Mouse (Mus musculus) fibroblast of lung, adult 2 months (primary cell): ENCODE measurements at regions not wholly inside any gene's neighbourhood (a gene's known extent, or its start where the extent isn't known, plus 50 kb on each side); places are given as distances from the start of the nearest gene placed in this dataset.

Source experiments
- DNase-seq: peaks from one replicate; pipeline ENCODE4 v3.0.0-alpha.2; 2011; ENCODE audit warnings: low read depth

DNA sequence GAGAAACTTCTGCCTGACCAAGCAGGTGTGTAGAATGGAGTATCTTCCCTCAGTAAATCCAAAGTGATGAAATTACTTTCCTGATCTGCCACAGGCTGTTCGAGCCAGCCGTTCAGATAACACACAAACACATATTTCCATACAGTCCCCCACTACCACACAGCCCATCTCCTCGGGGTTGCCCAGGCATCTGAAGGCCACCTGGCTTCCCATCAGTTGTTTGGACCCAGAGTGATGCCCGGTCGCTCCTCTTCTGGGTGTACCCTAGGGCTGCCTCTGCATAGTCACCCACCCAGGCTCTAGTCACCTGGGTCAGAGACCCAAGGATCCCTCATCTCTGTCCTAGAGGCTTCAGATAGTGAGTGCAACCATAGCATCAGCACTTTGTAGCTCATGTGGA, 107.9 kb downstream of the CK137956 start:
- DNase-seq: no peak

DNA sequence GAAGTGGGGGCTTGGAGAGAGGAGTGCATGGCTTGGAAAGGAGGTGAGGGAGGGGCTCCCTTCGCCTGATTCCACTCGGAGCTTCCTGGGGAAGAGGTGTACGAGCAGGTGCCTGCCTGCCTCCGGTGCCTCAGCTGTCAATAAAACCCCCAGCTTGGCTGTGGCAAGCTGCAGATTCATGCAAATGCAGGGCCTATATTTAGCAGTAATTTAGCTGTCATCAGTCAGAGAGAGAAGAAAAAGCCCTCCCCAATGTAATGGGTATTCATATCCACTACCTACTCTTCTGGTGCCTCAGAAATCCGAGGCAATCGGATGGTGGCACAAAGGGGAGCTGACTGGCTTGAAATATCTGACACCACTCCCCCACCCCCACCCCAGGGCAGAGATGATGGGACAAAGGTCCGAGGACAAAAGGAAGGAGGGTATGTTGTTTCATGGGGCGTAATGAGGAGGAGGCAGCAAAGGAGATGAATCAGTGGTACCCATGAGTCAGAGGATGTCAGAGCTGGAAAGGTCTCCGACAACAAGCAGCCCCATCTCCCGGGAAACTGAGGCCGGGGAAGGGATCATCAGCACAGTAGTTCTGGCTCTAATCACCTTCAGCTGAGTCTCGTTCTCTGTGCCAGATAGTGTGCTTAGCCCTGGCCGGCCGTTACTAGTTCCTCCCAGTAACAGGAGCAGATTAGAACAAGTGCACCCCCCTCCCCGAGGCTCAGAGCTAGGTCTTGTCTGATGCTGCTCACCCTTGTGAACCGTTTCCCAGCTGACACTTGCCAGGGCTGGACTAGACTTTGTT, 109.2 kb downstream of the CK137956 start:
- DNase-seq: no peak

DNA sequence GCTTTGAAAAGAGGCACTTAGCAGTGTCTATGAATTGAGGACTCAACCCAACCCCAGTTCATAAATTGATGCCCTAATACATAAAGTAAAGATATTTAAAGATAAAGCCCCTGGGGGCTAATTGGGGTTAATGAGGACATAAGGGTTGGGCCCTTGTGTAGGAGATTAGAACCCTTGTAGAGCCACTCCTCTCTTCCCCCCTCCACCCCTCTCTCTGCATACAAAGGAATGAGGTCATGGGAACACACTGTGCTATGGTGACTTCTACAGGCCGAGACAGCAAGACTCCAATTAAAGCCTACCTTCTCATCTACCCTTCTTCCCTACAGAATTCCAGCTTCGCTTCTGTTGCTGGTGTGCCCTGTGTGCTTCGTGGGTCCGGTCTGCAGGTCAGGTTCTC, 110.5 kb downstream of the CK137956 start:
- DNase-seq: no peak

DNA sequence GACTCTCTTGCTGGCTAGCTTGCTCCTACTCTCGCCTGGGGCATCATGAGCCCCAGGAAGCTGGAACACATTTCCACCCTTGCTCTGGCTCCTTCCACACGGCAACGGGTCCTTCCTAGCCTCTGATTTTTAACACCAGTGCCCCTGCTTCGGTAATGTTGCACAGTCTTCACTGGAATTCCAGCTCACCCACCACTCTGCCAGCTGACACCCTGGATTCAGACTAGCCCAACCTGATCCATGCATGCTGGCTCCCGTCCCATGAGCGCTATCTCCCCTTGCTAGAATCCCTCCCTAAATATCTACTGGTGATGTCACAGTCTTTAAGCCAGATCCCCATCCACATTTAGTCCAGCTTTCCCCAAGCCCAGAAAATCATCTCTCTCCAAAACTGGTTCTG, 111.2 kb downstream of the CK137956 start:
- no peak for DNase-seq

DNA sequence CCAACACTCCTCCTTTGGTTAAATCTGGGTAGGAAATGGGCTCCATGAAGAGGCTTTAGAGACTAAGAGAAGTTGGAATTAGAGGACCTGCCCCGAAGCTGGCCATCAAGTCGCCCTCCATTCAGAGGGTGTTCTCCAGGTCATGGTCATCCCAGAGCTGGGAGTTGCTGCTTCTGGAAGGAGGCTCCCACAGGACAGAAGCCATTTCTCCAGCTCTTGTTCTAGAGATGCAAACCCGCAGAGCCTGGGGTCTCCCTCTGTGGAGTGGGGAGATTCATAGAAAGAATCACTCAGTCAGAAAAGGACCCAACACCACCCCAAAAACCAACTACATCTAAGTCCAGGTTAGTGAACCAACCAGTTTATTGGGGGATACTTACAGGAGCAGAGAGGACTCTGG, 112.2 kb downstream of the CK137956 start:
- no peak for DNase-seq

DNA sequence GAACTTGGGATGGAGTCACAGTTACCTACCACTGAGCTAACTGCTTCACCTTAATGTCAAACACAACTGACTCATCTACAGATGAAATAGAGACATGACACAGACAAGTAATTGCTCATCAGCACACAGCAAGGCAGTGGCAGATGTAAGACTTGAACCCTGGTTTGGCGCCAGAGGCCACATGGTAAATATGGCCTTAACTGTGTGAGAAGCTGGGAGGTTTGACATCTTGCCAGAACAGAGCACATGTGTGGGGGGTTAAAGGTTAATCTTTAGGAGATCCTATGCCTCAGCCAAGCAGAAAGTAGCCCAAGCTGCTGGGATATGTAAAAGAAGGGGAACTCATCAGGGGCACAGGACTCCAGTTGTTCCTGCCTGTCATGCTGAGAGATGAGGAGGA, 114.9 kb downstream of the CK137956 start:
- no peak for DNase-seq

DNA sequence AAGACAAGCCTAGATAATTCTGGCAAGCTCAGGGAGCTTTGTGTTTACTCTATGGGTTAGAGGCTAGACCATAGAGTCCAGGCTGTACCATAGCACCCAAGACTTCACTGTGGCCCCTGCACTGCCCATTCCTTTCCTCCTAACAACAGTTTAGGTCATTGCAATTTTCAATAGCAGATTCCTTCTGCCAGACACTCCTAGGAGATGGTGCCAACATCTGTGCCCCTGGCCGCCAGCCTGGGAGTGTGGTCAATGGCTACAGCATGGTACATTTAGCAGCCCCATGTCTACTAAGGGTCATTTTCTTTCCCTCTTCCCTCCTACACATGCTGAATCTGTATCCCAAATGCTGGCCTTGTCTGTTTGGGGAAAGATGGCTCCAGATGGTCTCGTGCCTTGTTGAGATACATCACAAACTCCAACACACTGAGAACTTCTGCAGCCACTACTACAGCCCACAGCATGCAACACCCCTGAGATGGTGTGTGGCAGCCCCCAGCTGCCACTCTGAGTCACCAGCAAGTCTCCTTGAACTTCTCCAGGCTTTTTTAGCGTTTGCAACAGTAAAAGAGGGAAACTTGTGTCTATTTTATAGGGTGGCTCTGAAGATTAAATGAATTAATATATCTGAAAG, 115.9 kb downstream of the CK137956 start:
- DNase-seq: no peak

DNA sequence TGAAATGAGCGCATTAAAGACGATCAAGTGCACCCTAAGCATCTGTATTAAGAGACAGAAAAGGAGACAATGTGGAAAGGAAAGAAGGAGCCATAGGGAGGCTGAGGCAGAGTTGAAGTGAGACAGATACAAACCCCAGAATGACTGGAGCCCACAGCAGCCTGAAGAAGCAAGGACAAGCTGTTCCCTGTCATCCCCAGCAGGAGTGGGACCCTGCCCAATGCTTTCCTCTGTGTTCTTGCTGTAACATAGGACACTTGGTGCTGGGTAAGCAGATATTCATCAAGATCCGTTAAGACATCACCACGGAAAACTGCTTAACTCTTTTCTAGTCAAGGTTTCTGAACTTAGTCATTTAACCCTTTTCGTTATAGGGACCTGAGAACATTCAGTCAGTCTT, 121.4 kb downstream of the CK137956 start:
- no peak for DNase-seq

DNA sequence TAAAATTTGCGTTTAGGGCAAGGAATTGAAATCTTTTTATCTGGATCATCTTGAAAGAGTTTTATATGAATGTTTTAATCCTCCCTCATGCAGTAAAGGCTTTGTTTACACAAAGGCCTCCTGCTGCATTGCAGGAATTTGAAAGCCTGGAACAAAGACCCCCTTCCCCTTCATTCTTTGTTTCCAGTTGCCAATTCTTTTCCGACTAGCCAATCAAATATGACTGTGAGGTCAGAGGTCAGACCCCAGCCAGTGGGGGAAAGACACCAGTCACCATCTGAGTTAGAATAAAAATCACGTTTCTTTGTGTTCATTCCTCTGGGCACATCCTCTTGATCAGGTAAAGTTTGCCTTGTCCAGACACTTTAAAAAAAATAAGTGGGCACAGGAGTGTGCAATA, 124.4 kb downstream of the CK137956 start:
- no peak for DNase-seq

DNA sequence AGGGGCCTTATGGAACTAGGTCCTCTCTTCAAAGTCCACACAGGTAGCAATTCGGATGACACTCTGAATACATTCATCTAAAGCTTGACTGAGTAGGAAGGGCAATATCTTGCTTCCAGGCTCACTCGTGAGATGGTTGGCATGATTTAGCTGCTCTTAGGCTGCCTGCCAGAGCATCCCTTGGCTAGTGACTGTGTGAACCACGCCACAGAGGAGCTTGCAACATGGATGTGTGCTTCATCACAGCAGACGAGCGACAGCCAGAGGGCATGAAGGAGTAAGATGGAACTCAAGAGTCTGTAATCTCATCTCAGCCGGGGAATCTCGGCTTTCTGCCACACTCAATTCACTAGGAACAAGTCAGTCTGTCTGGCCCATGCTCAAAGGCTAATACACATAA, 127.3 kb downstream of the CK137956 start:
- no peak for DNase-seq

DNA sequence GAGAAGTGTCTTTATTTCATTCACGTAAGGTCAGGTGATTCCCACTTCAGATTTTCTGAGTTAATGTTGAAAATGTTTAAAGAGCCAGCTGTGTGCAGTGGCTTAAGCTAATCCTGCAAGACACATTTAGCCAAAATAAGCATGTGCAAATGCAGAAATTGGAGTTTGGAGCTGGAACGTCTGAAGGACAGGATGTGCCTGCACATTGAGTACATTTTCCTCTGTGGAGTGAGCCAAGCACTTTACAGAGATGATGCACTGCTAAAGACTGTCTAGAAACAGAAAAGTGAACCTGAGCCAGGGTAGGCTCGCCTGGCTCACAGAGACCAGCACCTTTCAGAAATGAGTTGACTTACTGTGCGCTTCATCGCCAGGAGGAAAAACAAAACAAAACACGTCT, 137.1 kb downstream of the CK137956 start:
- DNase-seq: no peak

DNA sequence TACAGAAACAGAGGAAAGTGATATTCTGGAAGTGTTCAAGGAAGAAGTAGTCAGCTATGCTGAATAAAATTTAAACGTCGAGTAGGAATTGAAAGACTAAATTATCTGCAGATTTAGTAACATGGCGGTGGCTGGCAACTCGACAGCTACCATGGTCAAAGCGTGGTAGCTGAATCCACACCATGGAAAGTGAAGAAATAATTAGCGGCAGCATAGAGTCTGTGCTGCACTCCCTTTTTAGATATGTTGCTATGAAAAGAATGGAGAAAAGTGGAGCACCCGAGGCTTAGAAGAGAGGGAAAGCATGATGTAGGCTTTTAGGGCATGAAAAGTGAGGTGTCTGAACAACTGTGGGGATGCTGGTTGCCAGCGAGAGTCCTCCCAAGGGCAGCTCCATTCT, 143.8 kb downstream of the CK137956 start:
- DNase-seq: no peak

DNA sequence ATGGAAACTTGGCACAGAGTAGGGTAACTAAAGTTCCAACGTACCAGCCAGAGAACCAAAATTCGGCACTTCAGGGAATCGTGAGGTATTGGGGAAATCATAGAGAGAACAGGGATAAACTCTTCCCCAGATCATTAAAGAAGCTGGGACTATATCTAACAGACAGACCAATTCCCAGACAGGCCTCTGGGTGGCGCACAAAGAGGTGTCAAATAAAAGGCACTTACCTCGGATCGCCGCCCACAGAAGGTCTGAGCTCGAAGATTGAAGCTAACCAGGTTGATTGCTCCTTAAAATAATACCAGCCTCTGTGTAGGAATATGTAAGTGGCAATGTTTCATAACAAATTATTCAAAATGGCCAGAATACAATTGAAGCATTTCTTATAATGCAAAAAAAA, 151.2 kb downstream of the CK137956 start:
- DNase-seq: no peak

DNA sequence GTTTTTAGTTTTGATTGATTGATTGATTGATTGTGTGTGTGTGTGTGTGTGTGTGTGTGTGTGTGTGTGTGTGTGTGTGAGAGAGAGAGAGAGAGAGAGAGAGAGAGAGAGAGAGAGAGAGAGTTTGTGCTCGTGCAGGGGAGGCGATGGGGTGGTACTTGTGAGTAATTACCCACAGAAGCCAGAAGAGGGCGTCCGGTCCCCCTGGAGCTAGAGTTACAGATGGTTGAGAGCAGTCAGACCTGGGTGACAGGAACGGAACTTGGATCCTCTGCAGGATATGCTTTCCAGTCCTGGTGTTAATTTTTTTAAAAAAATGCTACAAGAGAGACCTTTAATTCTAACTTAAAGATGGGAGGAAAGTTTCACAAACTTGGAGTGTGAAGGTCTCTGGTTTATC, 151.7 kb downstream of the CK137956 start:
- no peak for DNase-seq

DNA sequence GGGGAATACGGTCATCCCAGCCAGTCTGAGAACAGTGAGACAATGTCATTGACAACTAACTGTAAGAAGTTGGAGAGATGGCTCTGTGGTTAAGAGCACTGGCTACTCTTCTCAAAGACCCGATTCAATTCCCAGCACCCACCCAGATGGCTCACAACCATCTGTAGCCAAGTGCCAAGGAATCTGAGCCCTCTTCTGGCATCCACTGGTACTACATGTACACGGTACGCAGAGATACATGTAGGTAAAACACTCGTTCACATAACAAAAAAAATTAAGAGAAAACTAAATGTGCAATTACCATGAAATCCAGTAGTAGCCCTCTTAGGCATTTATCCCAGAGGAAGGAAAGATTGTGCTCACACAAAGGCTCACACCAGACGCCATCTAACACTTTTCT, 156.1 kb downstream of the CK137956 start:
- DNase-seq: no peak

DNA sequence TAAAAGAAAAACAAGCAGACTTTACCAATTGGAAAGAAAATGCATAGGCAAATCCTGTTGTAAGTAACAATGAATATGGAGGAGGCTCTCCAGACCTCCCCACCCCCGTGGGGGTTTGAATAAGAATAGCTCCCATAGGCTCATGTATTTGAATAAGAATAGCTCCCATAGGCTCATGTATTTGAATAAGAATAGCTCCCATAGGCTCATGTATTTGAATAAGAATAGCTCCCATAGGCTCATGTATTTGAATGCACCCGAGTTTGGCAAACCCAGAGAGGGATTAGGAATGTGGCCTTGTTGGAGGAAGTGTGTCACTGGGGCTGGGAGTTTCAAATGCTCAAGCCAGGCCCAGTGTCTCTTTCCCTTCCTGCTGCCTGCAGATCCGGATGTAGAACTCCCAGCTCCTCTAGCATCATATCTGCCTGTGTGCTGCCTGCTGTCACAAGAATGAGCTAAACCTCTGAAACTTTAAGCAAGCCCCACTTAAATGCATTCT, 158.7 kb downstream of the CK137956 start:
- DNase-seq: no peak

DNA sequence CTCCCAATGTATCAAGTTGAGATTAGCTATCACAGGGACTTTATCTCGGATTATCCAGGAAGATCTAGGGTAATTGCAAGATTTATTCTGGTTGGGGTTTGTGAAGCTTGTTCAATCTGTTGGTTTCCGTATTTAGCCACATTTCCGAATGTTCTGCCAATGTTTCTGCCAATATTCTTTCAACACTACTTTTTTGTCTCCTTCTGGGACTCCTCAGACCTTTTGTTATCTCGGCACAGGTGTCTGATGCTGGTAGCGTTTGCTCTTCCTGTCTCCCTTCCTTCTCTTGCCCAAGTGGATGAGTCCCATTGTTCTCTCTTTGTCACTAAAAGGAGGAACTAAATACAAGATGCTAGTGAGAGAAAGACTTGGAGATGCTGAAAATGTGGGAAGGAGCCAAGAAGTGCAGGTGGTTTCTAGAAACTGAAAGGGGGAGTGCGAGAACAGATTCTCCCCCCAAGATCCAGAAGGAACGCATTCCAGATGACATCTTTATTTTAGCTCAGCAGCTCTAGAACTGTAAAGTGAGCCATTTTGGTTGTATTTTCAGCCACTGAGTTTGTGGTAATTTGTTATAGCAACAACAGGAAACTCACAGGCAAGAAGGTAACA, 159.7 kb downstream of the CK137956 start:
- DNase-seq: no peak

DNA sequence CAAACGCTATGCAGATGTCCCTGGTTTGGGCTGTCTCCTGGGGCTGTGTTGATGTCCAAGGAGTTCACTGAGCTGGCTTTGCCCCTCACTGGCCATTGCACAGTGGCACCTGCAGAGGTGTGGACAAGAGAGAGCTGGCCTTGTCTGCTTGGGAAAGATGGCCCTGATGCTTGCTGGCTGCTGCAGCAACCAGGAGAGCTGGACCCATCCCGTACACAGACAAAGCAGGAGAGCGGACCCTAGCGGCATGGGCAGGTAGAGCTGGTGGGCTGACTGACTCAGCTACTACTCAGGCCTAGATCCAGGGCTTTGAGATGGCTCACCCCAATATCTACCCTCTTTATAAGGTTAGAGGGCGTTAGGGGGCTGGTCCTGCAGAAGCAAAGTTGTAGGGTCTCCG, 161.7 kb downstream of the CK137956 start:
- no peak for DNase-seq

DNA sequence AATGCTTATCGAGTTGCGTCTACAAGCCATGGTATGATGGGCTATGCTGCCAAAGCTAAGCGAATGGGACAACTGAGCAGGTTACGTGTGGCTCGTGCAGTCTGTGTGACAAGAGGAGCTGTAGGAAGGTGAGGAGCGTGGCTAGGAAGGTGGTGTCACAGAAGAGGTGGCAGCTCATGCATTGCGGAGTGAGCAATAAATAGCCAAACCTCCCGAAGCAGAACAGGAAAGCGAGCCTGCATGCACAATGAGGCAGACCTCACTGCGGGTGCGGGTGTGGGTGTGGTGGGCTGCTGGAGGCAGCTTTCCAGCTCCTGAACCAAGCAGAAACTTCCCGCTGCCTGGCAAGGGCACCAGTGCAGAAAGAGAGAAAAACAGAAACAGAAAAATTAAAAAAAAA, 181.5 kb downstream of the CK137956 start:
- no peak for DNase-seq

DNA sequence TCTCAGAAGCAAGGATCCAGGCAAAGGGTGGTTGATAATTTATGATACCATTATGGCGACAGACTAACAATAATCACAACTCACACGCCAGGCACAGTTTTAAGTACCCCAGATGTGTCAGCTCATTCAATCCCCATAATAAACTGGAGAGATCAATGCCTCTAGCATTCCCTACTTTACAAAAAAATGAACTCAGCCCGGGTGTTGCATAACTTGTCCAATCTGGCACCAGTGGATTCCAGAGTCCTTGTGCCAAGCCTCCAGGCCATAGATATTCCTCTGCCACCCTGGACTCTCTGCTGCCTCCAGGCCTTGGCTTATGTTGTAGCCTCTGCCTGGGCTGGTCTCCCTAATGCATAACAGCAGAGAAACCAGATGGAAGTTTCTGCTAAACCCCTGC, 185.0 kb downstream of the CK137956 start:
- no peak for DNase-seq

DNA sequence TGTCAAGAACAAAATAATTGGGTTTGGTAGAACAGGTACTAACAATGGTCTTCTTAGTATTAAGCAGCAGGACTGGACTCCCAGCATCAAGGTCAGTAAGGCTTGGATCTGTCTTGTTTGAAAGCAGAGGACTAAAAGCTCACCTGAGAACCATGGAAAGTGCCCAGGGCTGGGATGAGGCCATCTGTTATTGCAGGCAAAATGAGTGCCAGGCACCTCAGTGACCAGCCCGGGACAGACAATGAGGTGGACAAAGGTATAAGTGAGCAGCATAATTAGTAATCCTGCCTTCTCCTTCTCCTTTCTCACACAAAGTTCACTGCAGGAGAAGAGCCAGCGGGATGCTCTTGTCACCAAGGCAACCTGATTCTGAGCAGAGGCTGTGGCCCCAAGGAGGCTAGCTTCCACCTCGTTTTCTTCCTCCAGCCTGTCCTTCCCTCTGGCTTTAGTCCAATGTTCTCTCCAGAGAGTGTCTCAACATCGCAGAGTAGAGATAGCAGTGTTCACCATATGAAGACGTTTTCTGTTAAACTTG, 198.7 kb downstream of the CK137956 start:
- DNase-seq: no peak

DNA sequence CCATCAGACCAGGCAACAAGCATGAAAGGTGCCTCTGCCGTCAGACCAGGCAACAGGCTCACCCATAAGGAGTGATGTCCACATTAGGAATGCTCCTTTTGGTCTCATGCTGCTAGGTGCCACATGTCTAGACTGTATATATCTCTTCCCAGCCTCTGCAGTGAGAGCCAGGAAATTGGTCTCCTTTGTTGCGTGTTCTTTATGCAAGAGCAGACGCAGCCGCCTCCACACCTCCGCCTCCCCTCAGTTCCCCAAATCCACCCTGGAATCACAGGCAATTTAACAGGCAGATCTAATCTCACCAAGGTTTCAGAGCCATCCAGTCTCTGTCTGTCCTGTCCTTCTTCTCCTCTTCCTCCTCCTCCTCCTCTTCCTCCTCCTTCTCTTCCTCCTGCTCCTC, 207.0 kb downstream of the CK137956 start:
- no peak for DNase-seq

DNA sequence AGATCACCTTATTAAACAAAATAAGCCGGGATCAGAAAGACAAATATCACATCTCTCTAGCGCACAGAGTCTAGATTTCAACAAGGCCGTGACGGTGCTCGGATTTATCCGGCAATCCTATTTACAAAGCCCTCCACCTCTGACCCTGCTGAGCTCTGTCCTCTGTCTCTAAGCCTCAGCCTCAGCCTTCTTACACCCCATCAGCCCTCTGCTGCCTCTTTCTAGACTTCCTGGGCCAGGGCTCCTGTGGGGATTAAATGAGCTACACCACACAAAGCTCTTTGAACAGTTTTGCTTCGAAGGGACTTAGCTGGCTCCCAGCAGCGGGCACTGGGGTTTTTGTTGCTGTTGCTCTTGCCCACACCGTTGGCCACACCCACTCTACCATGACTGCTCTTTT, 211.8 kb downstream of the CK137956 start:
- no peak for DNase-seq
